Mouse (Mus musculus) ES-E14 (cell line): ENCODE measurements around the gene Zfp420. TPM values are rescaled to one million over a fixed set of nuclear protein-coding genes. Genes with fewer than 3 reads are reported as not detected.

ENCODE experiments used
- DNase-seq: peaks from one replicate; pipeline ENCODE4 v3.0.0-alpha.2; 2013; ENCODE audit warnings: low read depth, low spot score
- H3K27ac ChIP-seq: 2 replicates; pipeline ENCODE4 v1.5.1; 2012; ENCODE audit warnings: low read depth, mild to moderate bottlenecking, low read length, moderate library complexity, mixed read lengths; ENCODE audit not compliant: poor library complexity, insufficient read depth, severe bottlenecking
- H3K36me3 ChIP-seq: 2 replicates; pipeline ENCODE4 v1.6.1; 2012; ENCODE audit warnings: mild to moderate bottlenecking, low read length, moderate library complexity, mixed read lengths; ENCODE audit not compliant: control insufficient read depth, poor library complexity, insufficient read depth, severe bottlenecking
- H3K4me1 ChIP-seq, 2 experiments: fragments of 150-350 bp in 1 of 2; sonication (generic) in 1 of 2; 2 replicates each; pipeline ENCODE4 v1.6.1; 2012; ENCODE audit warnings: low read length in 2 of 2, mild to moderate bottlenecking in 1 of 2, mixed read lengths in 1 of 2; ENCODE audit not compliant: control insufficient read depth in 2 of 2, insufficient read depth in 2 of 2, poor library complexity in 1 of 2
- H3K4me3 ChIP-seq, 2 experiments: fragments of 150-350 bp in 1 of 2; sonication (generic) in 1 of 2; 2 replicates each; pipeline ENCODE4 v1.5.1; 2012; ENCODE audit warnings: low read length in 2 of 2, low read depth in 1 of 2, mild to moderate bottlenecking in 1 of 2, mixed read lengths in 1 of 2; ENCODE audit not compliant: insufficient read depth in 1 of 2, poor library complexity in 1 of 2, severe bottlenecking in 1 of 2
- H3K9ac ChIP-seq: 2 replicates; pipeline ENCODE4 v1.6.1; 2012; ENCODE audit warnings: low read depth, mild to moderate bottlenecking, low read length, mixed read lengths; ENCODE audit not compliant: poor library complexity, insufficient read depth, severe bottlenecking
- H3K9me3 ChIP-seq: fragments of 150-350 bp; sonication (generic); 2 replicates; pipeline ENCODE4 v1.6.1; 2012; ENCODE audit warnings: low read depth, mild to moderate bottlenecking, low read length; ENCODE audit not compliant: control insufficient read depth, insufficient read depth
- CHD2 ChIP-seq: IDR thresholded peaks from 2 replicates; pipeline ENCODE4 v1.6.1; 2014; ENCODE audit warnings: mild to moderate bottlenecking, low read depth, low read length, inconsistent platforms
- HCFC1 ChIP-seq: IDR thresholded peaks from 2 replicates; pipeline ENCODE4 v1.6.1; 2012; ENCODE audit warnings: low read length, inconsistent platforms, borderline replicate concordance; ENCODE audit not compliant: insufficient read depth
- MAFK ChIP-seq: IDR thresholded peaks from 2 replicates; pipeline ENCODE4 v1.6.1; 2014; ENCODE audit warnings: mild to moderate bottlenecking, low read depth, low read length, inconsistent platforms; ENCODE audit not compliant: insufficient read depth
- ZC3H11A ChIP-seq: IDR thresholded peaks from 2 replicates; pipeline ENCODE4 v1.6.1; 2012; ENCODE audit warnings: low read depth, mild to moderate bottlenecking, inconsistent platforms, low read length, borderline replicate concordance
- ZNF384 ChIP-seq: IDR thresholded peaks from 2 replicates; pipeline ENCODE4 v1.6.1; 2012; ENCODE audit warnings: low read depth, low read length, inconsistent platforms
- in situ Hi-C, 2 experiments: fragments of 600-800 bp; cut with MboI; formaldehyde crosslinking; loops; one replicate each; pipeline ENCODE4 v1.15.1; 2025; ENCODE audit warnings: low sequenced_read_pairs in 2 of 2, inconsistent platforms in 1 of 2; ENCODE audit not compliant: unreplicated experiment in 2 of 2
- total RNA-seq: library from RNA; depleted of rRNA; stranded (reverse); fragments of 300-350 nt; gene quantifications from 2 replicates; pipeline ENCODE4 v1.2.3, GENCODE M21; 2012

The Zfp420 gene
- total RNA-seq, 1 experiment: 5.6 TPM

DNA sequence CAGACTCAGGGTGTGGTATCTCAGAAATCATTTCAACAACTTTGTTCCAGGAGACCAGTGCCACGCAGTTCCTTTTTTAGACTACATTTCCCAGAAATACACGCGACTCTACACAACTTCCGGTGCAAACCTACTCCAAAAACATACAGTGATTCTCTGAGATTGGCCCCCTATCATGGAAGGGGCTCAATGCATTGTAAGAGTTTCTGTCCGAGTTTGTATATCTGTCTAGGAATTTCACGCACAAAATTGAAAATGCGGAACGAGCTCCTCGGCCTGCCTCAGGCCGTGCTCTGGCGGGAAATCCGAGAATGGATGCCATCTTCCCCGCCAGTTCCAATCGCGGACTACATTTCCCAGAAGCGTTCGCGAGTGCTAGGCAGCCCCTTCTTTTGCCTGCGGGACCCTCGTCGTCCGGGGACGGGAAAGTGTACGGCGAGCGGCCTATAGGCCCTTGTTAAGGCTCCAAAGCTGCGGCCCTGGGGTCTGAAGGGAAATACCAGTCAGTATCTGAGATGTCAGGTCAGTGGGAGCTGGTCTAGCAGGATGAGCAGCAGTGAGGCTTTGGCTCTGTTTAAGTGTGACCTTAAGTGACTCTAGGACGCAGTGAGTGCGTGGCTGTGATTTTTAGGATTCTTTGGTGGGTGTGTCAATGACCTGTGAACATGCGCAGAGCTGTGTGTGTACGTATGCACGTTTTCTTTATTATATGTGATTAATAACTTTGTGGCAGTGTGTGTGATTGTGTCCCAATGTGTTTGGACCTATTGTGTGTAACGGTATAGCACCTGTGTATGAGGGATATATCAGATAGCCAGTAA is 48.6 kb downstream of the Zfp420 start, which contains the start of gene Zfp383:
Zfp383 (plus strand) TSS at position 94 of the 821 bp plus-strand sequence.
- Histone ChIP-seq H3K36me3 (no peaks in the 10 kb centered on the region), H3K4me1 (peaks cover 13 to 17% of the 10 kb centered on the region in 2 experiments), H3K27ac (peak within 1 kb of the TSS; percentile 86; the same call in 1 of the 2 replicates), H3K4me3 (peak within 1 kb of the TSS; percentile 71 to 97), H3K9me3 (no peaks in the 10 kb centered on the region), H3K9ac (peak within 1 kb of the TSS; percentile 83; the same call in 1 of the 2 replicates)
- TF ChIP-seq ZC3H11A: no peak
- TF ChIP-seq CHD2: 0 out of 2 replicates have a peak, but pooled peaks have one; percentile 30
- peak; percentile 93 for TF ChIP-seq HCFC1
- 0 out of 2 replicates have a peak, but pooled peaks have one; percentile 1 for TF ChIP-seq ZNF384
- TF ChIP-seq MAFK: no peak
- peak; percentile 82 for DNase-seq
- in situ Hi-C loops: no loop called here

- no peak for DNase-seq
- Histone ChIP-seq H3K27ac (peak overlapping the region; percentile 40; the same call in 1 of the 2 replicates), H3K4me1 (peaks cover 9 to 17% of the 10 kb centered on the region in 2 experiments), H3K9ac (no peak overlapping the region; the same call in 1 of the 2 replicates), H3K9me3 (no peaks in the 10 kb centered on the region), H3K36me3 (peaks cover 4% of the 10 kb centered on the region; the same call in 1 of the 2 replicates), H3K4me3 (no peak overlapping the region)
- TF ChIP-seq HCFC1 (no peak), MAFK (no peak), ZNF384 (no peak), CHD2 (no peak), ZC3H11A (no peak)
- in situ Hi-C loops: no loop called here
Measured at GRCm38 (mm10) chr7:29910252-29910651, 50.5 kb downstream of the Zfp420 start.

- in situ Hi-C loops: no loop called here
- TF ChIP-seq ZNF384 (no peak), ZC3H11A (no peak), MAFK (no peak), CHD2 (no peak), HCFC1 (no peak)
- peaks cover 9 to 12% of the 10 kb centered on the region in 2 experiments for H3K4me1 ChIP-seq
Measured at GRCm38 (mm10) chr7:29912172-29912571, 52.4 kb downstream of the Zfp420 start.

GRCm38 (mm10) chr7:29917371-29918061 is 57.7 kb downstream of the Zfp420 start:
- H3K9me3 ChIP-seq: no peaks in the 10 kb centered on the region
- DNase-seq: no peak
- H3K9ac ChIP-seq: no peak overlapping the region
- no peak overlapping the region for H3K4me3 ChIP-seq
- peaks cover 4% of the 10 kb centered on the region; the same call in 1 of the 2 replicates for H3K36me3 ChIP-seq
- H3K27ac ChIP-seq: no peak overlapping the region
- no peaks in the 10 kb centered on the region; a peak in 1 of 4 replicates for H3K4me1 ChIP-seq
- TF ChIP-seq ZNF384: no peak
- no peak for TF ChIP-seq MAFK
- no peak for TF ChIP-seq ZC3H11A
- TF ChIP-seq HCFC1: no peak
- no peak for TF ChIP-seq CHD2
- in situ Hi-C loops: no loop called here

More at GRCm38 (mm10) chr7:29912172-29912571, 52.4 kb downstream of the Zfp420 start:
- peak overlapping the region; percentile 29 to 51; a peak in 3 of 4 replicates for H3K4me3 ChIP-seq
- no peaks in the 10 kb centered on the region for H3K9me3 ChIP-seq
- H3K27ac ChIP-seq: peak overlapping the region; percentile 23; the same call in 1 of the 2 replicates
- DNase-seq: no peak
- H3K36me3 ChIP-seq: peaks cover 4% of the 10 kb centered on the region; the same call in 1 of the 2 replicates
- peak overlapping the region; percentile 2; the same call in 1 of the 2 replicates for H3K9ac ChIP-seq
